Mouse (Mus musculus): ENCODE data around the gene Insig1. TPM values are rescaled to one million over a fixed set of nuclear protein-coding genes. Genes with fewer than 3 reads are reported as not detected.
A peak's percentile ranks its signal among the peaks of the same experiment; 100 is the strongest.

Insig1 gene
- polyA plus RNA-seq, 1 experiment from 2014 or later, result 104 TPM

- Histone ChIP-seq H3K9me3 (no peaks in the 10 kb centered on the region), H3K4me1 (peaks cover 55% of the 10 kb centered on the region), H3K27me3 (ENCODE audit: poor library complexity, severe bottlenecking) (no peaks in the 10 kb centered on the region), H3K27ac (peak overlapping the region; percentile 98), H3K36me3 (replicated peaks) (peaks cover 26% of the 10 kb centered on the region), H3K4me3 (peak overlapping the region; percentile 85)
- 35% methylated on average over 9 of the region's 9 CpGs for WGBS
- no peak for DNase-seq (ENCODE audit: extremely low spot score, low spot score)
Observed at GRCm38 (mm10) chr5:28070149-28070827, 875 bp upstream of the Insig1 start.

DNA sequence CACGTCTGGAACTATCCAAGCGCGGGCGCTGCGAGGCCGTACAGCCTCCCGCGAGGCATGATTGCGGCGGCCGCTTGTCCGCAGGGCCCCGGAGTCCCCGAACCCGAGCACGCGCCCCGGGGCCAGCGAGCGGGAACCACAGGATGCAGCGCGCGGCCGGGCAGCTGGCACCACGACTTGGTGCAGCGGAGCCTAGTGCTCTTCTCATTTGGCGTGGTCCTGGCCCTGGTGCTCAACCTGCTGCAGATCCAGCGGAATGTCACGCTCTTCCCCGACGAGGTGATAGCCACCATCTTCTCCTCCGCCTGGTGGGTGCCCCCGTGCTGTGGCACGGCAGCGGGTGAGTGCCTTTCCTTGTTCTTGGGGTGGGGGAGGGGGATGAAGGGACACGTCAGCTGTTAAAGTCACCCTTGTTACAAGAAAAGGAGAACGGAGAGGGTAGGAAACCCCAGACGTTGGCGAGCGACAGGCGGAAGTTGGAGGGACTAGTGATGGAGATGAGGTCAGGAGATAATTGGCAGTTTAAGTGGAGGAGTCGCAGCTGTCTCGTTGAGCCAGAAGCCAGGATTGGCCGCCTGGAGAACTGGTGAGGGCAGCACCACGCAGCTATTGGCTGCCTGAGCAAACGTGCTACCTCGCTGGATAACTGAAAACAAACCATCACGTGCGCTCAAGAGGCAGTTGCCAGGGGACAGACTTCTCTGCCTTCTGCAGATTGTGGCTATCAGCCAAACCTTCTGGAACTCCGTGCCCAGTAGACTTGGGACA, 477 bp downstream of the Insig1 start:
- WGBS, result under 1% methylated on average over 50 of the region's 50 CpGs
- peak; percentile 86 for DNase-seq (ENCODE audit: extremely low spot score, low spot score)
- Histone ChIP-seq H3K9me3 (no peaks in the 10 kb centered on the region), H3K27ac (peak overlapping the region; percentile 98), H3K36me3 (replicated peaks) (peaks cover 39% of the 10 kb centered on the region), H3K4me3 (peak overlapping the region; percentile 85), H3K4me1 (peaks cover 42% of the 10 kb centered on the region), H3K27me3 (ENCODE audit: poor library complexity, severe bottlenecking) (no peaks in the 10 kb centered on the region)

GRCm38 (mm10) chr5:28079431-28079830, 8.3 kb downstream of the Insig1 start:
- H3K9me3 ChIP-seq, result no peaks in the 10 kb centered on the region
- no peak overlapping the region for H3K4me3 ChIP-seq
- no peak overlapping the region for H3K27ac ChIP-seq
- H3K4me1 ChIP-seq, result peaks cover 5% of the 10 kb centered on the region; the same call in 1 of the 2 replicates
- H3K27me3 ChIP-seq (ENCODE audit: poor library complexity, severe bottlenecking), result no peaks in the 10 kb centered on the region
- H3K36me3 ChIP-seq (replicated peaks), result peaks cover 44% of the 10 kb centered on the region
- DNase-seq (ENCODE audit: extremely low spot score, low spot score), result no peak
- 84% methylated on average over 2 of the region's 2 CpGs for WGBS

DNA sequence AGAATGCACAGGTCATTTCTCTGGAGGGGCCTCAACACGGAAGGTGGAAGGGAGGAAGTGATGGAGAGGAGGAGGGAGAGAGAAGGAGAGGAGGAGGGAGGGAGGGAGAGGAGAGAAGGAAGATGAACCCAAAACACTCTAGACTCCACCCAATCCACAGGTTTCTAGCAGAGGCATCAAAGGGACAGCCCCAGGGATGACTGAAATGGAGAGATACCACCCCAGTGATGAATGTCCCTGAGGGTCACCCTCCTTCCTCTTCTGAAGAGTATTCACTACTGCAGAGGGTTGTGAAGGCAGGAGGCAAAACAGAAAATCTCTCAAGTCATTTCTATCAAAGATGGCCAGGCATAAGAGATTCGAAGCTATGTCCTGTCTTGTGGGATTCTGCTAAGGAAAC, 10.0 kb downstream of the Insig1 start:
- Histone ChIP-seq H3K36me3 (replicated peaks) (peaks cover 27% of the 10 kb centered on the region), H3K27me3 (ENCODE audit: poor library complexity, severe bottlenecking) (no peaks in the 10 kb centered on the region), H3K9me3 (no peaks in the 10 kb centered on the region), H3K4me1 (peaks cover 5% of the 10 kb centered on the region; the same call in 1 of the 2 replicates), H3K27ac (no peak overlapping the region), H3K4me3 (no peak overlapping the region)
- no peak for DNase-seq (ENCODE audit: extremely low spot score, low spot score)
- WGBS, result 86% methylated on average over 2 of the region's 2 CpGs

- WGBS, result 89% methylated on average over 2 of the region's 2 CpGs
- Histone ChIP-seq H3K36me3 (replicated peaks) (peaks cover 20% of the 10 kb centered on the region), H3K27ac (no peak overlapping the region)
Observed at GRCm38 (mm10) chr5:28081822-28082221, 10.7 kb downstream of the Insig1 start.

DNA sequence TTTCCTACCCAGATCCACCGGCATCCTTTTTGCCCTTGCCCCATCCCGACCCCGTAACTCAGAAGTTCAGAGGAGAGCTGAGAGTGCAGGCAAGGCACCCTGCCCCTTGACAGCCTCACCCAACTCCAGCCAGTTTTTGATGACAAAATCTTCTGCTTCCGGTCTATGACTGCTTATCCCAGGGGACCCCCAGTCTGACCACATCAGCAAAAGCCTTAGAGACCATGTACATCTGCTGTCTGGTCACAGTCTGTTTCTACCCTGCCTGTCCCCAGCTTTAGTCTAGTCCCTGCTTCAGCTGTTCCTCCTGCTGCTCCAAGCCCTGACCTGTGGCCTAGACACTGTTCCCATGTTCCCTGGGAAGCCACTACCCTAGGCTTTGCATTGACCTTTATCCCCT, 11.1 kb downstream of the Insig1 start:
- WGBS, result 82% methylated on average over 4 of the region's 4 CpGs
- DNase-seq (ENCODE audit: extremely low spot score, low spot score), result no peak
- Histone ChIP-seq H3K36me3 (replicated peaks) (peaks cover 16% of the 10 kb centered on the region), H3K9me3 (no peaks in the 10 kb centered on the region), H3K4me1 (peaks cover 5% of the 10 kb centered on the region; the same call in 1 of the 2 replicates), H3K4me3 (no peak overlapping the region), H3K27ac (peak overlapping the region; percentile 16; the same call in 1 of the 2 replicates), H3K27me3 (ENCODE audit: poor library complexity, severe bottlenecking) (no peaks in the 10 kb centered on the region)

More at GRCm38 (mm10) chr5:28081822-28082221, 10.7 kb downstream of the Insig1 start:
- H3K9me3 ChIP-seq, result no peaks in the 10 kb centered on the region
- H3K4me3 ChIP-seq, result no peak overlapping the region
- H3K4me1 ChIP-seq, result peaks cover 5% of the 10 kb centered on the region; the same call in 1 of the 2 replicates
- no peaks in the 10 kb centered on the region for H3K27me3 ChIP-seq (ENCODE audit: poor library complexity, severe bottlenecking)
- no peak for DNase-seq (ENCODE audit: extremely low spot score, low spot score)

- Histone ChIP-seq H3K27me3 (ENCODE audit: poor library complexity, severe bottlenecking) (no peaks in the 10 kb centered on the region), H3K4me3 (no peak overlapping the region), H3K9me3 (no peaks in the 10 kb centered on the region), H3K4me1 (peaks cover 5% of the 10 kb centered on the region; the same call in 1 of the 2 replicates), H3K27ac (peak overlapping the region; percentile 16; the same call in 1 of the 2 replicates), H3K36me3 (replicated peaks) (peaks cover 13% of the 10 kb centered on the region)
- DNase-seq (ENCODE audit: extremely low spot score, low spot score), result no peak
- whole genome bisulfite sequencing, result 69% methylated on average over 3 of the region's 3 CpGs
Observed at GRCm38 (mm10) chr5:28082796-28083195, 11.6 kb downstream of the Insig1 start.

DNA sequence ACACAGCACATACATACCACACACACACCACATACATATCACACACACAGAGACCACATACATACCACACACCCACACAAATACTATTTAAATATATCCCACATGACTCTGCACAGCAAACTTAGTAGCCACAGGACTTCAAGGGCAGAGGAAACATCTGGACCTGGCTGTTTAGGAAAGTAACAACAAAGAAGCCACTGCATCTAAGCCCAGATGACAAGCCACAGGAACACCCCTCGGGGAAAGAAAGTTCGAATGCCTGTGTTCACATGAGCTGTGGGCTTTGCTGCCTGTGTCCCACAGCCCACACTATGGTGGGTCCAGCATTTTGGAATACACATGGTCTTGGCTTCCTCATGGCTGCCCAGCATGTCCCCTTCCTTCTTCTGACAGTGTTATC, 13.6 kb downstream of the Insig1 start:
- Histone ChIP-seq H3K36me3 (replicated peaks) (no peaks in the 10 kb centered on the region), H3K9me3 (no peaks in the 10 kb centered on the region), H3K4me3 (no peak overlapping the region), H3K27me3 (ENCODE audit: poor library complexity, severe bottlenecking) (no peaks in the 10 kb centered on the region), H3K4me1 (peaks cover 5% of the 10 kb centered on the region; the same call in 1 of the 2 replicates), H3K27ac (no peak overlapping the region)
- 84% methylated on average over 2 of the region's 2 CpGs for WGBS
- no peak for DNase-seq (ENCODE audit: extremely low spot score, low spot score)

GRCm38 (mm10) chr5:28090547-28090946, 19.4 kb downstream of the Insig1 start:
- DNase-seq (ENCODE audit: extremely low spot score, low spot score), result no peak
- H3K4me1 ChIP-seq, result no peaks in the 10 kb centered on the region
- no peaks in the 10 kb centered on the region for H3K36me3 ChIP-seq (replicated peaks)
- no peak overlapping the region for H3K4me3 ChIP-seq
- H3K27ac ChIP-seq, result no peak overlapping the region
- H3K9me3 ChIP-seq, result no peaks in the 10 kb centered on the region
- H3K27me3 ChIP-seq (ENCODE audit: poor library complexity, severe bottlenecking), result no peaks in the 10 kb centered on the region
- 68% methylated on average over 1 of the region's 1 CpGs for WGBS

DNA sequence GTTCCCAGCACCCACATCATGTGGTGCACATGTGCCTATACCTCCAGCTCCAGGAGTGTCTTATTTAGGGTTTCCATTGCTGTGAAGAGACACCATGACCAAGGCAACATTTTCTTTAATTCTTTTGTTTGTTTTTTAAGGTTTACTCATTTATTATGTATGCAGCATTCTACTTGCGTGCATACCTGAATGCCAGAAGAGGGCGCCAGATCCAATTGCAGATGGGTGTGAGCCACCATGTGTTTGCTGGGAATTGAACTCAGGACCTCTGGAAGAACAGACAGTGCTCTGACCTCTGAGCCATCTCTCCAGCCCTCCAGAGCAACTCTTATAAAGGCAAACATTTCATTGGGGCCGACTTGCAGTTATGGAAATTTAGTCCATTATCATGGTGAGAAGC, 21.2 kb downstream of the Insig1 start:
- Histone ChIP-seq H3K36me3 (replicated peaks) (no peaks in the 10 kb centered on the region), H3K27me3 (ENCODE audit: poor library complexity, severe bottlenecking) (no peaks in the 10 kb centered on the region), H3K4me3 (no peak overlapping the region), H3K9me3 (no peaks in the 10 kb centered on the region), H3K4me1 (no peaks in the 10 kb centered on the region), H3K27ac (no peak overlapping the region)
- DNase-seq (ENCODE audit: extremely low spot score, low spot score), result no peak
- 79% methylated on average over 3 of the region's 3 CpGs for WGBS

- H3K4me3 ChIP-seq, result no peak overlapping the region
- WGBS, result 28% methylated on average over 4 of the region's 4 CpGs
- H3K36me3 ChIP-seq (replicated peaks), result no peaks in the 10 kb centered on the region
- peak; percentile 76 for DNase-seq (ENCODE audit: extremely low spot score, low spot score)
- no peaks in the 10 kb centered on the region for H3K9me3 ChIP-seq
- no peak overlapping the region for H3K27ac ChIP-seq
- H3K27me3 ChIP-seq (ENCODE audit: poor library complexity, severe bottlenecking), result no peaks in the 10 kb centered on the region
- H3K4me1 ChIP-seq, result no peaks in the 10 kb centered on the region
Observed at GRCm38 (mm10) chr5:28093874-28094273, 22.7 kb downstream of the Insig1 start.

- no peak overlapping the region for H3K4me3 ChIP-seq
- H3K9me3 ChIP-seq, result no peaks in the 10 kb centered on the region
- H3K36me3 ChIP-seq (replicated peaks), result no peaks in the 10 kb centered on the region
- 81% methylated on average over 3 of the region's 3 CpGs for WGBS
- DNase-seq (ENCODE audit: extremely low spot score, low spot score), result no peak
- no peaks in the 10 kb centered on the region for H3K4me1 ChIP-seq
- H3K27ac ChIP-seq, result no peak overlapping the region
- H3K27me3 ChIP-seq (ENCODE audit: poor library complexity, severe bottlenecking), result no peaks in the 10 kb centered on the region
Observed at GRCm38 (mm10) chr5:28094393-28094792, 23.2 kb downstream of the Insig1 start.

DNA sequence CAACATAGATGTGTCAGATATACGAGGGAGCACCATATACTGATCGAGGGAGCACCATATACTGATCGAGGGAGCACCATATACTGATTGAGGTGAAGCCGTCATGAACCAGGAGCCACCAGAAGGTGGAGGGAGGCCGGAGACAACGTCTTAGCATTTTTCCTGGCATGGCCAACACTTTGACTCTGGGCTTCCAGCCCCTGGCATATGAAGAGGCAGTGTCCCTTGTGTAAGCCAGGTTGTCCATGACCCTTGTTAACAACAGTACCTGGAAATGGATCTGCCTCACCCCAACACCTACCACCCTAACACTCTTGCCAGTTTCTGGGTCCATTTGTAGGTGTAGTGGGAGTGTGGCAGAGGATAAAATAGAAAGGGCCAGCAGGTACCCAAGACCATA, 23.7 kb downstream of the Insig1 start:
- H3K27ac ChIP-seq, result no peak overlapping the region

More for the DNA sequence above, 23.7 kb downstream of the Insig1 start:
- whole genome bisulfite sequencing, result 78% methylated on average over 6 of the region's 6 CpGs
- DNase-seq (ENCODE audit: extremely low spot score, low spot score), result no peak
- Histone ChIP-seq H3K36me3 (replicated peaks) (no peaks in the 10 kb centered on the region), H3K4me1 (no peaks in the 10 kb centered on the region), H3K9me3 (no peaks in the 10 kb centered on the region), H3K4me3 (no peak overlapping the region), H3K27me3 (ENCODE audit: poor library complexity, severe bottlenecking) (no peaks in the 10 kb centered on the region)

Data from forebrain, embryonic 10.5 days (tissue).